Comparison of ENCODE assay signal across 7 mouse cellular contexts in the genomic region with DNA sequence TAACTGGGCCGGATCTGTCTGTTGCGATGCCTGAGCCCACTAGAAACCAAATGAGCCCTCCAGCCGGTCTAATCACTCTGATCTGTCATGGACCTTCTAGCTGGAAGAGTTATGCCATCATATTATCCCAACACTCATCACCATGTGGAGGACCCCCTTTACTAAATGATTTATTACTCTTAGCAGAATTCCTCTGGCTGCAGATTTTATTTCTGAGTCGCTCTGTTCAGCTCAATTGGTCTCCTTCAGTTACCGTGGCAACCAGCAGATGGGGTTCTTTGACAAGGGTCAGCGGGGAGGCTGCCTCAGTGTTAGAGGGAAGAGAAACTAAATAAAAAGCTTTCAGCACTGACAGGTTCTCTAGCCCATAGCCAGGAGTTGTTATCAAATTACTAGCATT.
DNase-seq lines count a peak whose midpoint lies in the region; ATAC-seq and TF ChIP-seq lines count a peak whose summit lies in the region.

No protein-coding gene starts in this region.

- 66% methylated on average over 6 of the region's 6 CpGs for WGBS in liver, postnatal 0 days (ENCODE audit: insufficient replicate concordance)
- 12% methylated on average over 6 of the region's 6 CpGs for WGBS in forebrain, embryonic 12.5 days
- WGBS in lung, postnatal 0 days: 39% methylated on average over 6 of the region's 6 CpGs

- peaks cover 16% of the 10 kb centered on the region for H3K4me1 ChIP-seq in liver, postnatal 0 days (ENCODE audit: insufficient read depth)
- H3K4me1 ChIP-seq in forebrain, embryonic 12.5 days: peaks cover 86% of the 10 kb centered on the region
- no peaks in the 10 kb centered on the region for H3K4me1 ChIP-seq in lung, postnatal 0 days (ENCODE audit: insufficient read depth, low read depth, low read length)

- no peaks in the 10 kb centered on the region for H3K36me3 ChIP-seq in liver, postnatal 0 days (replicated peaks; ENCODE audit: insufficient read depth, low read length)
- no peaks in the 10 kb centered on the region for H3K36me3 ChIP-seq in forebrain, embryonic 12.5 days (replicated peaks)
- no peaks in the 10 kb centered on the region for H3K36me3 ChIP-seq in lung, postnatal 0 days (ENCODE audit: insufficient read depth, low read length)

- H3K27me3 ChIP-seq in liver, postnatal 0 days (ENCODE audit: insufficient read depth, low read length): no peaks in the 10 kb centered on the region
- peaks cover 3% of the 10 kb centered on the region; the same call in 1 of the 2 replicates for H3K27me3 ChIP-seq in forebrain, embryonic 12.5 days
- H3K27me3 ChIP-seq in lung, postnatal 0 days (replicated peaks; ENCODE audit: insufficient read depth, low read length): no peaks in the 10 kb centered on the region

- H3K27ac ChIP-seq in liver, postnatal 0 days (ENCODE audit: low read depth): no peak overlapping the region
- peak overlapping the region; percentile 69 for H3K27ac ChIP-seq in forebrain, embryonic 12.5 days
- no peak overlapping the region for H3K27ac ChIP-seq in lung, postnatal 0 days (ENCODE audit: low read length)

- intact Hi-C loops in gastrocnemius, postnatal 14 days (cut with DNase I; ENCODE audit: low total_unique reads): loop anchor here (10.0 kb wide), 1 partner anchor 176 kb away; no protein-coding TSS in a partner anchor

- peak; percentile 38 for TF ChIP-seq CTCF in liver, postnatal 0 days (IDR thresholded peaks at IDR 0.05; ENCODE audit: low read depth)
- TF ChIP-seq CTCF in lung, postnatal 0 days (IDR thresholded peaks at IDR 0.05): peak; percentile 42

- H3K9me3 ChIP-seq in liver, postnatal 0 days (ENCODE audit: low read length): no peaks in the 10 kb centered on the region
- no peaks in the 10 kb centered on the region for H3K9me3 ChIP-seq in forebrain, embryonic 12.5 days
- no peaks in the 10 kb centered on the region for H3K9me3 ChIP-seq in lung, postnatal 0 days (ENCODE audit: low read length)

- no peak for DNase-seq in liver, postnatal 0 days
- no peak for DNase-seq in liver
- peak; percentile 17 for DNase-seq in lung, postnatal 0 days (ENCODE audit: low spot score)
- peak; percentile 12 for DNase-seq in spleen, adult 12 weeks (ENCODE audit: low spot score)
- DNase-seq in gastrocnemius, postnatal 14 days: no peak

- no peak overlapping the region for H3K4me2 ChIP-seq in liver, postnatal 0 days (ENCODE audit: low read depth, low read length)
- H3K4me2 ChIP-seq in forebrain, embryonic 12.5 days: 0 out of 2 replicates have a peak overlapping the region, but pooled peaks have one; percentile 8
- no peak overlapping the region for H3K4me2 ChIP-seq in lung, postnatal 0 days (replicated peaks; ENCODE audit: low read depth, low read length)

- H3K9ac ChIP-seq in liver, postnatal 0 days (replicated peaks): no peak overlapping the region
- H3K9ac ChIP-seq in forebrain, embryonic 12.5 days: no peak overlapping the region
- no peak overlapping the region for H3K9ac ChIP-seq in lung, postnatal 0 days (replicated peaks; ENCODE audit: low read depth)

- no peak overlapping the region for H3K4me3 ChIP-seq in liver, postnatal 0 days (ENCODE audit: low read depth, low read length)
- H3K4me3 ChIP-seq in forebrain, embryonic 12.5 days (replicated peaks): no peak overlapping the region
- H3K4me3 ChIP-seq in lung, postnatal 0 days (ENCODE audit: low read depth, low read length): no peak overlapping the region

- ATAC-seq in liver, postnatal 0 days: no peak
- peak; percentile 57 for ATAC-seq in forebrain, embryonic 12.5 days (ENCODE audit: low FRiP score)
- no peak for ATAC-seq in lung, postnatal 0 days
- no peak for ATAC-seq in monocyte, adult 5-6 weeks (replicated peaks; ENCODE audit: insufficient number of reproducible peaks, low FRiP score, low TSS enrichment, poor library complexity, severe bottlenecking)

- TF ChIP-seq EP300 in liver, postnatal 0 days (IDR thresholded peaks at IDR 0.05; ENCODE audit: low read depth): no peak
- TF ChIP-seq EP300 in lung, postnatal 0 days (IDR thresholded peaks at IDR 0.05): no peak

Comparison
In these comparisons a context has a peak if more than half of its experiments do, and no peak if none do; other contexts are left out.
1. DNase-seq: peak in lung, postnatal 0 days (single experiment) and spleen, adult 12 weeks (single experiment); none in liver, postnatal 0 days (single experiment), liver (single experiment) and gastrocnemius, postnatal 14 days (single experiment).